13 mouse cellular contexts compared by ENCODE assay signal in genomic region chr10:125298036-125298435, GRCm38 (mm10).
DNase-seq lines count a peak whose midpoint lies in the region.
"Had no signal": no experiment of that assay in that cellular context is flagged by ENCODE, and none has a peak within 500 bp of the region (broad histone marks: within the 10 kb centered on the region; RNA-seq: fewer than 3 reads in every experiment).

No protein-coding gene starts in this region.

- WGBS in forebrain, embryonic 10.5 days, result 79% methylated on average over 6 of the region's 6 CpGs

- H3K27me3 ChIP-seq in forebrain, embryonic 10.5 days (ENCODE audit: poor library complexity, severe bottlenecking), result no peaks in the 10 kb centered on the region
- H3K27me3 ChIP-seq: lung, embryonic 15.5 days; neural tube, embryonic 12.5 days had no signal

- intact Hi-C loops in heart, postnatal 14 days (cut with DNase I), result no loop called here

- peak; percentile 80 for DNase-seq in right cerebral cortex, adult 18-20 months
- DNase-seq in right cerebral cortex, postnatal 4 days, result no peak
- DNase-seq in adrenal gland, adult 8-10 months, result peak; percentile 9
- peak; percentile 47 to 54 for DNase-seq in frontal cortex, postnatal 36 days (ENCODE audit: low spot score in 2 of 2)
- no peak for DNase-seq in forebrain, embryonic 10.5 days (ENCODE audit: extremely low spot score, low spot score)
- no peak for DNase-seq in heart, adult 9 months (ENCODE audit: low spot score in 2 of 2)
- DNase-seq in heart, postnatal 14 days, result no peak
- DNase-seq: cerebellum, adult 18-20 months; heart, adult 18-20 months; liver had no signal

- no peak overlapping the region for H3K27ac ChIP-seq in forebrain, embryonic 10.5 days
- H3K27ac ChIP-seq: lung, embryonic 15.5 days; neural tube, embryonic 12.5 days had no signal

- H3K4me3 ChIP-seq in forebrain, embryonic 10.5 days, result no peak overlapping the region
- H3K4me3 ChIP-seq: erythroblast, embryonic 14.5 days; lung, embryonic 15.5 days; neural tube, embryonic 12.5 days had no signal

- H3K9me3 ChIP-seq in forebrain, embryonic 10.5 days, result no peaks in the 10 kb centered on the region
- H3K9me3 ChIP-seq: lung, embryonic 15.5 days; neural tube, embryonic 12.5 days had no signal

- H3K4me1 ChIP-seq in forebrain, embryonic 10.5 days, result no peaks in the 10 kb centered on the region
- H3K4me1 ChIP-seq: lung, embryonic 15.5 days; neural tube, embryonic 12.5 days had no signal

- H3K36me3 ChIP-seq in forebrain, embryonic 10.5 days (replicated peaks), result no peaks in the 10 kb centered on the region
- H3K36me3 ChIP-seq: lung, embryonic 15.5 days; neural tube, embryonic 12.5 days had no signal

Comparison
In these comparisons a context has a peak if more than half of its experiments do, and no peak if none do; other contexts are left out.
1. DNase-seq: peak in right cerebral cortex, adult 18-20 months (single experiment), adrenal gland, adult 8-10 months (single experiment) and frontal cortex, postnatal 36 days (2 of 2); none in right cerebral cortex, postnatal 4 days (single experiment), forebrain, embryonic 10.5 days (single experiment), heart, adult 9 months (0 of 2) and heart, postnatal 14 days (0 of 2).